Mouse (Mus musculus) intestine, embryonic 14.5 days (tissue): Measurements from ENCODE around the gene Slc35g2. TPM values are rescaled to one million over a fixed set of nuclear protein-coding genes. Genes with fewer than 3 reads are reported as not detected.
A peak's percentile ranks its signal among the peaks of the same experiment; 100 is the strongest.

Experiments used
- ATAC-seq: fragments of 200-750 bp; cut with Nextera tagmentation; replicated peaks from 2 replicates; pipeline ENCODE4 v1.8.0; 2017; ENCODE audit warnings: low read depth, moderate number of reproducible peaks, moderate TSS enrichment, moderate library complexity; ENCODE audit not compliant: low FRiP score, low TSS enrichment
- DNase-seq: peaks from one replicate; pipeline ENCODE4 v3.0.0-alpha.2; 2018; ENCODE audit warnings: low spot score
- H3K27ac ChIP-seq: fragments of 300-500 bp; sonication (generic); 2 replicates; pipeline ENCODE4 v1.5.1; 2014; ENCODE audit warnings: low read depth, mild to moderate bottlenecking, control low read depth
- H3K27me3 ChIP-seq: fragments of 300-500 bp; sonication (generic); replicated peaks from 2 replicates; pipeline ENCODE4 v1.6.1; 2014; ENCODE audit warnings: low read length, control low read depth; ENCODE audit not compliant: control insufficient read depth, insufficient read depth
- H3K36me3 ChIP-seq: fragments of 300-500 bp; sonication (generic); 2 replicates; pipeline ENCODE4 v1.6.1; 2014; ENCODE audit warnings: low read length, control low read depth; ENCODE audit not compliant: control insufficient read depth, insufficient read depth
- H3K4me1 ChIP-seq: fragments of 300-500 bp; sonication (generic); replicated peaks from 2 replicates; pipeline ENCODE4 v1.6.1; 2014; ENCODE audit warnings: low read length, control low read depth, mixed read lengths; ENCODE audit not compliant: control insufficient read depth, insufficient read depth
- H3K4me2 ChIP-seq: fragments of 300-500 bp; sonication (generic); 2 replicates; pipeline ENCODE4 v1.6.1; 2014; ENCODE audit warnings: low read length
- H3K4me3 ChIP-seq: fragments of 300-500 bp; sonication (generic); 2 replicates; pipeline ENCODE4 v1.5.1; 2014; ENCODE audit warnings: low read depth, low read length, control low read depth, mixed read lengths
- H3K9ac ChIP-seq: fragments of 300-500 bp; sonication (generic); 2 replicates; pipeline ENCODE4 v1.6.1; 2014; ENCODE audit warnings: mild to moderate bottlenecking, low read length
- H3K9me3 ChIP-seq: fragments of 300-500 bp; sonication (generic); 2 replicates; pipeline ENCODE4 v1.6.1; 2016; ENCODE audit warnings: low read length, control low read depth; ENCODE audit not compliant: control insufficient read depth
- WGBS: fragments of 180-500 bp; shearing (Covaris S2); extraction: QIAGEN DNeasy Blood & Tissue Kit; methylation state at CpG from one replicate; pipeline ENCODE4 v1.1.7; 2014; 5-methylcytosine and 5-hydroxymethylcytosine counted together
- polyA plus RNA-seq: library from polyadenylated mRNA; unstranded; fragments of >200 nt; fragmentation: Nextera tagmentation; extraction: Ambion mirVana; gene quantifications from 2 replicates; pipeline ENCODE4 v1.2.1, GENCODE M21; 2014

Slc35g2 gene
- polyA plus RNA-seq, 1 experiment from 2014 or later: 4.4 TPM

DNA sequence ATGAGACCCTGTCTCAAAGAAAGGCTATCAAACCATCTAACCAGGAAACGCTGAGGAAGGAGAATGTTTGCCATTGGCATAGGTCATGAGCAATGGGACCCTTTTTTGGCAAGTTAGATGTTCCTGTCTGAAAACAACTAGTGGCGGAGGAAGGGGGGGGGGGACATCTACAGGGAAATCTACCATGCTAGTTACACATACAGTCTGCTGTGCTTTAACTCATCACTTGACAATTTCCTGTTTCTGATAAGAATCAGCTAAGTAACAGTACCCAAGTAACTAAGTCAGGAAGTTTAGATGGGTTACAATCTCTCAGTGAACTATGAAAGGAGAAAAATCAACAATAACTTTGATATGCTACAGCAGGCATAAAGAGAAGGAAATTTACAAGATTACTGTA is 48.9 kb downstream of the Slc35g2 start:
- Histone ChIP-seq H3K27me3 (no peaks in the 10 kb centered on the region), H3K4me3 (no peak overlapping the region), H3K36me3 (no peaks in the 10 kb centered on the region), H3K9me3 (no peaks in the 10 kb centered on the region), H3K4me2 (no peak overlapping the region), H3K27ac (no peak overlapping the region), H3K9ac (no peak overlapping the region), H3K4me1 (no peaks in the 10 kb centered on the region)
- ATAC-seq: no peak
- DNase-seq: no peak
- 68% methylated on average over 2 of the region's 2 CpGs for WGBS

DNA sequence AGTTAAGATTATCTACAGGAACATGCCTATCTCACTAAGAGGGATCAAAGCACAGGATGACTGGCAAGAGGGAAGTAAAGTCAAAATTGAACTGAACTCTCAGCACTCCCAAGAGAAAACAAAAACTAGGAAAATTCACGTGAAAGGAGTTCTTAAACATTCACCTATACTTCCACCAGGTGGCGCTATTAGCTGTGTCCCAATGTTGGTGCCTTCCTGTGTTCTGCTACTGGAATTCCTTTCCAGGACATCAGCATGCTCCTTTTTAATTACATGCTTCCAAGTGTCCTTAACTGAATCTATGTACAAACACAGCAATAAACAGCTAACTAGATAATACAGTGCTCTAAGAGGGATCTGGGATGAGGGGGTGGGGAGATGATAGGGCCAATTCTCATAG is 50.3 kb downstream of the Slc35g2 start:
- H3K4me3 ChIP-seq: no peak overlapping the region
- no peaks in the 10 kb centered on the region for H3K27me3 ChIP-seq
- H3K27ac ChIP-seq: no peak overlapping the region
- no peak overlapping the region for H3K9ac ChIP-seq
- DNase-seq: no peak
- no peak overlapping the region for H3K4me2 ChIP-seq
- WGBS: 5% methylated on average over 2 of the region's 2 CpGs
- ATAC-seq: no peak
- H3K36me3 ChIP-seq: no peaks in the 10 kb centered on the region
- H3K4me1 ChIP-seq: no peaks in the 10 kb centered on the region
- H3K9me3 ChIP-seq: no peaks in the 10 kb centered on the region

DNA sequence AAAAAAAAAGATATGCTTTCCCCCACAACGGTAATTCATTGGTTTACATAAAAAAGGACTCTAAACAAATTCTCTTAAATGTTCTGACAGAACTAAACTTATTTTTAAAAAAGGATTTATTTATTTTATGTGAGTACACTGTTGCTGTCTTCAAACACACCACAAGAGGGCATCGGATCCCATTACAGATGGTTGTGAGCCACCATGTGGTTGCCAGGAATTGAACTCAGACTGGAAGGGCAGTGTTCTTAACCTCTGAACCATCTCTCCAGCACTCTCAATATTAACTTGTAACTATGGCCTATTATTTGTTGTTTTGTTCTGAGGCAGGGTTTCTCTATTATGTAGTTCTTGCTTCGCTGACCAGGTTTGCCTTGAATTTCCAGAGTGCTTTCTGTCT is 50.9 kb downstream of the Slc35g2 start:
- DNase-seq (no peak), ATAC-seq (no peak)
- no peaks in the 10 kb centered on the region for H3K36me3 ChIP-seq
- no peak overlapping the region for H3K27ac ChIP-seq
- H3K4me2 ChIP-seq: no peak overlapping the region
- no peaks in the 10 kb centered on the region for H3K27me3 ChIP-seq
- H3K4me1 ChIP-seq: no peaks in the 10 kb centered on the region
- H3K9ac ChIP-seq: no peak overlapping the region
- WGBS: 98% methylated on average over 3 of the region's 3 CpGs
- H3K4me3 ChIP-seq: no peak overlapping the region
- H3K9me3 ChIP-seq: no peaks in the 10 kb centered on the region

DNA sequence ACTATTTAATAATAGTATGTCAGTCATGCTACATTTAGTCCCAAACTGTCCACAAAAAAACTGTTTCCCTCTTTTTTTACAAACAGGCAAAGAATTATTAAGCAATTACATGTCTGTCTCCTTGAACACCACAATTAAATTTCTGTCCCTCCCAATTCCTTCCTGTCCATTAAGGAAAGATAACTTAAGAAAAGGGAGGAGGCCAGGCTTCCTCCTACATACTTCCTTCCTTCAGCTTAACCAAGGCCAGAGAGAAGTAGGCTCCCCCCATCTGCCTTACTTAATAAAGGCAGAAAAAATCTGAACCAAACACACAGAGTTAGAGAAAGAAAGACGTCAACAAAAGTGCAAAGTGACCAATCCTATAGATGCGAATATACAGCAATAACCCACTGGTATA is 63.3 kb downstream of the Slc35g2 start:
- Histone ChIP-seq H3K27ac (no peak overlapping the region), H3K27me3 (no peaks in the 10 kb centered on the region), H3K9me3 (no peaks in the 10 kb centered on the region), H3K9ac (no peak overlapping the region), H3K4me3 (no peak overlapping the region), H3K4me2 (no peak overlapping the region), H3K36me3 (no peaks in the 10 kb centered on the region), H3K4me1 (no peaks in the 10 kb centered on the region)
- no peak for DNase-seq
- 91% methylated on average over 2 of the region's 2 CpGs for WGBS
- no peak for ATAC-seq

DNA sequence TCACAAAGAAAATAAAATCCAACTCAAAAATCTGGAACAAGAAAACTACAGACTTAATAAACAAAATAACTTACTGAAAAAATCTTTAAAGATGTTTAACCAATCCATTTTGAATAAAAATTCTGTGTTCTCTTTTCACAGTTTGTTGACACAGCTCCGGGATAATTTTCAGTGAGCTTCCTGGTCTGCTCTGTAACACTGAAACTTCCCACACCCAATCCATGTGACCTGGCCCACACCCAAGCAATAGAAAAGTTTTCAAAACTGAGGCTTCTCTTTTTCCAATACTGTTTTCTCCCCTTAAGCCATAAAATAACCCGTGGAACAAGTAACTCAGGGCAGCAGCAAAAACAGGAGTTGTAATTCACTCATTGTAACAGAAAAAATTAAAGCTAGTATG is 64.2 kb downstream of the Slc35g2 start:
- no peak for ATAC-seq

DNA sequence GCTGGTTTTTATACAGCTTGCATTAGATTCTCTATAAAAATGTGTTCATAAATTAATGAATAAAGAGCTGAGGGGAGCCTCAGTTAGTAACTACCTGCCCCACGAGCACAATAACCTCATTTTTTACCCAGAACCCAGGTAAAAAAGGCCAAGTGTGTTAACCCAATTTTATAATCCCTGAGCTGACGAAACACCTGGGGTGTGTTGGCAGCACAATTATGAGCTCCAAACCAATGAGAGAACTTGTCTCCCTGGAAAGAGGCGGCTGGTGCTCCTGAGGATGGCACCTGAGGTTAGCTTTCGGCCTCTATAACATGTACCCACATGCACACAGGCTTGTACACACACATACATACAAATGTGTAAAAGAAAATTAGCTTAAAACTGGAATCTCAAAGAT is 65.4 kb downstream of the Slc35g2 start:
- Histone ChIP-seq H3K4me3 (no peak overlapping the region), H3K9ac (no peak overlapping the region)

More for the DNA sequence above, 64.2 kb downstream of the Slc35g2 start:
- 41% methylated on average over 2 of the region's 2 CpGs for WGBS
- H3K36me3 ChIP-seq: no peaks in the 10 kb centered on the region
- no peak for DNase-seq
- H3K4me3 ChIP-seq: peak overlapping the region; percentile 15; the same call in 1 of the 2 replicates
- H3K9me3 ChIP-seq: no peaks in the 10 kb centered on the region
- H3K9ac ChIP-seq: no peak overlapping the region
- no peaks in the 10 kb centered on the region for H3K27me3 ChIP-seq
- H3K4me2 ChIP-seq: peak overlapping the region; percentile 22; the same call in 1 of the 2 replicates
- no peak overlapping the region for H3K27ac ChIP-seq
- H3K4me1 ChIP-seq: no peaks in the 10 kb centered on the region

More for the DNA sequence above, 65.4 kb downstream of the Slc35g2 start:
- Histone ChIP-seq H3K9me3 (no peaks in the 10 kb centered on the region), H3K27me3 (no peaks in the 10 kb centered on the region), H3K36me3 (no peaks in the 10 kb centered on the region), H3K4me1 (no peaks in the 10 kb centered on the region), H3K4me2 (peak overlapping the region; percentile 22; the same call in 1 of the 2 replicates), H3K27ac (no peak overlapping the region)
- ATAC-seq: no peak
- WGBS: 90% methylated on average over 4 of the region's 4 CpGs
- no peak for DNase-seq

Other genes with a start within 250 kb of the Slc35g2 start
- 1.5 and 1.6 TPM in 2 replicates for gene Il20rb, start 84.3 kb downstream of the Slc35g2 start, polyA plus RNA-seq
- 57.2 and 65.8 TPM in 2 replicates for gene Nck1, start 25.0 kb downstream of the Slc35g2 start, polyA plus RNA-seq
- gene Stag1, start 26.7 kb upstream of the Slc35g2 start, polyA plus RNA-seq: 45.4 and 51.7 TPM in 2 replicates